Mouse (Mus musculus): ENCODE measurements at regions not wholly inside any gene's neighbourhood (a gene's known extent, or its start where the extent isn't known, plus 50 kb on each side); places are given as distances from the start of the nearest gene placed in this dataset.

DNA sequence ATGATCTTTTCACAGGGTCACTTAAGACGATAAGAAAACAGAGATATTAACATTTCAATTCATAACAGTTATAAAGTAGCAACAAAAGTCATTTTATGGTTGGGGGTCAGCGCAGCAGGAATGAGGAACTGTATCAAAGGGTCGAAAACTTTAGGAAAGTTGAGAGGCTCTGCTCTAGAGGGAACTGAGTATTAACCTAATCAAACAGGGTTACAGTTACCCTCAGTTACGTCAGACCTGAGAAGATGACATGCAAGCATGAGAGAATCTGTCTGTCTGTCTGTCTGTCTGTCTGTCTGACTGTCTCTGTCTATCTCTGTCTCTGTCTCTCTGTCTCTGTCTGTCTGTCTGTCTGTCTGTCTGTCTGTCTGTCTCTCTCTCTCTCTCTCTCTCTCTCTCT, 229.6 kb upstream of the Runx1 start:
- no peak for ATAC-seq (ENCODE audit: low FRiP score, low read depth)
- H3K27me3 ChIP-seq (ENCODE audit: control insufficient read depth, insufficient read depth, low read length), result no peaks in the 10 kb centered on the region
- no peak overlapping the region for H3K27ac ChIP-seq (replicated peaks; ENCODE audit: low read depth, low read length)
- no peak overlapping the region for H3K4me3 ChIP-seq (replicated peaks; ENCODE audit: low read length)
- H3K36me3 ChIP-seq (ENCODE audit: control insufficient read depth, insufficient read depth, low read length), result no peaks in the 10 kb centered on the region
- no peaks in the 10 kb centered on the region for H3K9me3 ChIP-seq (ENCODE audit: control insufficient read depth, low read length)
- no peak for DNase-seq (ENCODE audit: low spot score)
- 73% methylated on average over 4 of the region's 4 CpGs for WGBS
- H3K4me1 ChIP-seq (ENCODE audit: control insufficient read depth, insufficient read depth, low read length), result no peaks in the 10 kb centered on the region
- TF ChIP-seq POLR2A (IDR thresholded peaks at IDR 0.05; ENCODE audit: borderline replicate concordance, extremely low read depth, insufficient read depth, insufficient read length), result no peak
- no peak overlapping the region for H3K9ac ChIP-seq (ENCODE audit: low read depth, low read length, severe bottlenecking)
- H3K4me2 ChIP-seq (replicated peaks; ENCODE audit: low read depth, low read length, severe bottlenecking), result no peak overlapping the region

DNA sequence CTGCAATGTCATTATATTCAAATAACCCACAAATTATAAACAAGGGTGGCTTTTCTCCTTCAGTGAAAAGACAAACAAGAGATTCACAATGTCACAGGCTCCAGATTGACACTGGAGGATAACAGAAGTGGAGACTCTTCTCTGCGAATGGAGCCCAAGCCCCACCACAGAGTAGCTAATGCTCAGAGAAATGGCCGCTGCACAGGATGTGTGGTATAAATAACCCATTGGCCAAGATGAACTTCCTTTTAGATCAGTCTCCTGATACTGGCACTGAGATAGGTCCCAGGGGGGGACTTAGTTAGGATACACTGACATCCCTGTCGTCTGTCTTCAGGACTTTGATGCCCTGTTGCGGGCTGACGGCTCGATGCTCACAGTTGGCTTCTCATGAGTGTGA, 225.3 kb upstream of the Runx1 start:
- Histone ChIP-seq H3K4me3 (replicated peaks; ENCODE audit: low read length) (no peak overlapping the region), H3K36me3 (ENCODE audit: control insufficient read depth, insufficient read depth, low read length) (no peaks in the 10 kb centered on the region), H3K4me2 (replicated peaks; ENCODE audit: low read depth, low read length, severe bottlenecking) (no peak overlapping the region), H3K4me1 (ENCODE audit: control insufficient read depth, insufficient read depth, low read length) (no peaks in the 10 kb centered on the region), H3K9ac (ENCODE audit: low read depth, low read length, severe bottlenecking) (no peak overlapping the region), H3K27me3 (ENCODE audit: control insufficient read depth, insufficient read depth, low read length) (no peaks in the 10 kb centered on the region), H3K9me3 (ENCODE audit: control insufficient read depth, low read length) (no peaks in the 10 kb centered on the region), H3K27ac (replicated peaks; ENCODE audit: low read depth, low read length) (no peak overlapping the region)
- TF ChIP-seq POLR2A (IDR thresholded peaks at IDR 0.05; ENCODE audit: borderline replicate concordance, extremely low read depth, insufficient read depth, insufficient read length), result no peak
- no peak for ATAC-seq (ENCODE audit: low FRiP score, low read depth)
- 90% methylated on average over 6 of the region's 6 CpGs for WGBS
- DNase-seq (ENCODE audit: low spot score), result no peak

DNA sequence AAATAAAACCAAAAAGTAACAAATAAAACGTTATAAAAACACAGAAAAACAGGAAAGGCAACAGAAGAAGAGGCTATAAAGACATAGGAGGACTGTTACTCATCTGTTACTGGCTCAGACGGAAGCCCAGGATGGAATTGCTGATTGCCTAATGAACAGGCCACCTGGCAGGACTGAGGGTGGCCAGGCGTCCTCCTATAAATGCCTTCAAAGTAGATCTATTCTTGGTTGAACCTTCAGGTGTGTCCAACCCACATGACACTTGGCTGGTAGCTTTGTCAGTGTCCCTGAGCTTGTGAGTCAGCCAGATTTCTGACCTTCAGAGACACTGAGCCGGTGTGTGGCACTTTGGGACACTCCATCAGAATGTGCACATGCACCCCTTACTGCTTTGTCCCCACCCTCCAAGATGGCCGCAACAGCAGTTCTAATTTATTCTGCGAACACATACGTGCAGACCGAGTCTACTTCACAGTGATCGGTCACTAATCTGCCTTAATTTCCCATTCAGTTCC, 222.5 kb upstream of the Runx1 start:
- WGBS, result 74% methylated on average over 9 of the region's 9 CpGs
- ATAC-seq (ENCODE audit: low FRiP score, low read depth), result no peak

DNA sequence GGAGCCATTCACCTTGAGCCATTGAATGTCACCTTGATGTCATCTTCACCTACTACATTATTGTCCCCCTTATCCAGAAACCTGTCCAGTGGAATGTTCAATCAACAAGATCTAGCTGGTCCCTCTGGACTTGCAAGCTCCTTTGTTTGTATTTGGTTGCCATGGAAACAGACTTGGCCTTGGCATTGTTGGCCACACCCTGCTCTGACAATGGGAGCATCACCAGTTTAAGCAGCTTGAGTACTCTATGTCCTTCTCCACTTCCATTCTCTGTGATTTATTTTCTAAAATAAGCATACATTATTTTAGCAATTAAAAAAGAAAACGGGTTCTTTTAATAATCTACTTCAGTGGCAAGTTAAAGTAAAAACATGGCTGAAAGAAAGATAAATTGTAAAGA, 221.6 kb upstream of the Runx1 start:
- Histone ChIP-seq H3K9me3 (ENCODE audit: control insufficient read depth, low read length) (no peaks in the 10 kb centered on the region), H3K4me1 (ENCODE audit: control insufficient read depth, insufficient read depth, low read length) (peaks cover 9% of the 10 kb centered on the region), H3K4me2 (replicated peaks; ENCODE audit: low read depth, low read length, severe bottlenecking) (no peak overlapping the region), H3K4me3 (replicated peaks; ENCODE audit: low read length) (no peak overlapping the region), H3K27me3 (ENCODE audit: control insufficient read depth, insufficient read depth, low read length) (no peaks in the 10 kb centered on the region), H3K27ac (replicated peaks; ENCODE audit: low read depth, low read length) (no peak overlapping the region), H3K9ac (ENCODE audit: low read depth, low read length, severe bottlenecking) (no peak overlapping the region), H3K36me3 (ENCODE audit: control insufficient read depth, insufficient read depth, low read length) (no peaks in the 10 kb centered on the region)
- no peak for TF ChIP-seq POLR2A (IDR thresholded peaks at IDR 0.05; ENCODE audit: borderline replicate concordance, extremely low read depth, insufficient read depth, insufficient read length)
- WGBS, result 81% methylated on average over 1 of the region's 1 CpGs
- DNase-seq (ENCODE audit: low spot score) (no peak), ATAC-seq (ENCODE audit: low FRiP score, low read depth) (no peak)

More for the DNA sequence above, 222.5 kb upstream of the Runx1 start:
- no peak overlapping the region for H3K9ac ChIP-seq (ENCODE audit: low read depth, low read length, severe bottlenecking)
- TF ChIP-seq POLR2A (IDR thresholded peaks at IDR 0.05; ENCODE audit: borderline replicate concordance, extremely low read depth, insufficient read depth, insufficient read length), result no peak
- no peak overlapping the region for H3K27ac ChIP-seq (replicated peaks; ENCODE audit: low read depth, low read length)
- no peak overlapping the region for H3K4me3 ChIP-seq (replicated peaks; ENCODE audit: low read length)
- no peak for DNase-seq (ENCODE audit: low spot score)
- no peak overlapping the region for H3K4me2 ChIP-seq (replicated peaks; ENCODE audit: low read depth, low read length, severe bottlenecking)
- H3K9me3 ChIP-seq (ENCODE audit: control insufficient read depth, low read length), result no peaks in the 10 kb centered on the region
- H3K27me3 ChIP-seq (ENCODE audit: control insufficient read depth, insufficient read depth, low read length), result no peaks in the 10 kb centered on the region
- no peaks in the 10 kb centered on the region; the same call in 1 of the 2 replicates for H3K4me1 ChIP-seq (ENCODE audit: control insufficient read depth, insufficient read depth, low read length)
- no peaks in the 10 kb centered on the region for H3K36me3 ChIP-seq (ENCODE audit: control insufficient read depth, insufficient read depth, low read length)

DNA sequence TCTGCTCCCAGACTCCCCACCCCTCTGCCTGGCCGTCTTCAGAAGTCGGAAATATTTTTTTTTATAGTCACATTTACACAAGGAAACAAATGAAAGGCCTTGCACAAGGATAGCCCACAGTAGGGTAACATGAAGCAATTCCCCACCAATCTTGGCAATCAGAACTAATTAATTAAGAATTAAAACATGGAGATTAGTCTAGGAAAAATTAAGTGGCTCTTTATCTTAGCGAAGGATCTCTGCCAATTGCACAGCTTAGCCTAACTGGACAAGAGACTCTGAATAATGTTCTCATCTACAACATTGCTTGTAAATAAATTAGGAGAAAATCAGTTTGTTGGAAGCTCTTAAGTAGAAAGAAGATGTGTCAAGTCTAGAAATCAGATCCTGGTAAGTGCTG, 220.3 kb upstream of the Runx1 start:
- H3K9me3 ChIP-seq (ENCODE audit: control insufficient read depth, low read length), result no peaks in the 10 kb centered on the region
- TF ChIP-seq POLR2A (IDR thresholded peaks at IDR 0.05; ENCODE audit: borderline replicate concordance, extremely low read depth, insufficient read depth, insufficient read length), result no peak
- no peak overlapping the region for H3K27ac ChIP-seq (replicated peaks; ENCODE audit: low read depth, low read length)
- peaks cover 9% of the 10 kb centered on the region for H3K4me1 ChIP-seq (ENCODE audit: control insufficient read depth, insufficient read depth, low read length)
- no peak overlapping the region for H3K9ac ChIP-seq (ENCODE audit: low read depth, low read length, severe bottlenecking)
- H3K27me3 ChIP-seq (ENCODE audit: control insufficient read depth, insufficient read depth, low read length), result no peaks in the 10 kb centered on the region
- H3K36me3 ChIP-seq (ENCODE audit: control insufficient read depth, insufficient read depth, low read length), result no peaks in the 10 kb centered on the region
- H3K4me3 ChIP-seq (replicated peaks; ENCODE audit: low read length), result no peak overlapping the region
- H3K4me2 ChIP-seq (replicated peaks; ENCODE audit: low read depth, low read length, severe bottlenecking), result no peak overlapping the region
- 73% methylated on average over 3 of the region's 3 CpGs for WGBS
- DNase-seq (ENCODE audit: low spot score), result no peak
- no peak for ATAC-seq (ENCODE audit: low FRiP score, low read depth)

DNA sequence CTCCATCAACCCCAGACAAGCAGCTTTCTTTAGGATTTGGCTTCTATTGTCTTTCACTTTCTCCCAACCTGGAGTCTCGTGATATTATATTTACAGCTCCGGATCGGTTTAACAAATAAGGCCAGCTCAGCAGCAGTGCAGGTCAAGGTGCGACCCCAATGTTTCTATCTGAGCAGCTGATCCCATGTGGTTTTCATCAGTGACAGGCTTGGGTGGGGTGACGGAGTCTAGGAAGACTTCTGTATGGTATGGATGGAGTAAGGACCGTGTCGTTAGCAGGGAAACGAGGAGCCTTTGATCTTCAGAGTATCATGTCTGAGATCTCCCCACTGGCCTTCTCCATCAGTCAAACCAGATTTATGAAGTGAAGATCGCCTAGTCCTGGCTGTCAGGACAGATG, 217.4 kb upstream of the Runx1 start:
- Histone ChIP-seq H3K4me2 (replicated peaks; ENCODE audit: low read depth, low read length, severe bottlenecking) (no peak overlapping the region), H3K4me1 (ENCODE audit: control insufficient read depth, insufficient read depth, low read length) (peaks cover 9% of the 10 kb centered on the region), H3K36me3 (ENCODE audit: control insufficient read depth, insufficient read depth, low read length) (no peaks in the 10 kb centered on the region), H3K9me3 (ENCODE audit: control insufficient read depth, low read length) (no peaks in the 10 kb centered on the region), H3K9ac (ENCODE audit: low read depth, low read length, severe bottlenecking) (no peak overlapping the region), H3K27me3 (ENCODE audit: control insufficient read depth, insufficient read depth, low read length) (no peaks in the 10 kb centered on the region), H3K4me3 (replicated peaks; ENCODE audit: low read length) (no peak overlapping the region), H3K27ac (replicated peaks; ENCODE audit: low read depth, low read length) (no peak overlapping the region)
- no peak for TF ChIP-seq POLR2A (IDR thresholded peaks at IDR 0.05; ENCODE audit: borderline replicate concordance, extremely low read depth, insufficient read depth, insufficient read length)
- ATAC-seq (ENCODE audit: low FRiP score, low read depth) (no peak), DNase-seq (ENCODE audit: low spot score) (no peak)
- 23% methylated on average over 9 of the region's 9 CpGs for WGBS
